Mouse (Mus musculus): ENCODE measurements around the gene Pax7.

Gene Pax7

GRCm38 (mm10) chr4:139833036-139833634 is at the start of gene Pax7:
TSS of gene Pax7 (minus strand) at chr4:139833528.
- DNase-seq (ENCODE audit: low spot score in 2 of 2) = no peak

GRCm38 (mm10) chr4:139881796-139882195 is 48.5 kb upstream of the Pax7 start:
- no peak for DNase-seq (ENCODE audit: low spot score in 2 of 2)

- no peak for DNase-seq (ENCODE audit: low spot score in 2 of 2)
These were observed 46.0 kb upstream of the Pax7 start for GRCm38 (mm10) chr4:139879324-139879723.

- no peak for DNase-seq (ENCODE audit: low spot score in 2 of 2)
These were observed 45.1 kb upstream of the Pax7 start for GRCm38 (mm10) chr4:139878443-139878842.

- peak in 1 of 2 experiments; percentile 19 for DNase-seq (ENCODE audit: low spot score in 2 of 2)
These were observed 43.9 kb upstream of the Pax7 start for GRCm38 (mm10) chr4:139877269-139877668.

- DNase-seq (ENCODE audit: low spot score in 2 of 2) = no peak
These were observed 39.3 kb upstream of the Pax7 start for GRCm38 (mm10) chr4:139872595-139872994.

GRCm38 (mm10) chr4:139871699-139872098 is 38.4 kb upstream of the Pax7 start:
- no peak for DNase-seq (ENCODE audit: low spot score in 2 of 2)

GRCm38 (mm10) chr4:139863218-139863617 is 29.9 kb upstream of the Pax7 start:
- DNase-seq (ENCODE audit: low spot score in 2 of 2) = no peak

GRCm38 (mm10) chr4:139858635-139859176 is 25.4 kb upstream of the Pax7 start:
- DNase-seq (ENCODE audit: low spot score in 2 of 2) = peak; percentile 73 to 92

GRCm38 (mm10) chr4:139852219-139853035 is 19.1 kb upstream of the Pax7 start:
- DNase-seq (ENCODE audit: low spot score in 2 of 2) = no peak

GRCm38 (mm10) chr4:139851387-139851786 is 18.1 kb upstream of the Pax7 start:
- no peak for DNase-seq (ENCODE audit: low spot score in 2 of 2)

- DNase-seq (ENCODE audit: low spot score in 2 of 2) = no peak
These were observed 17.3 kb upstream of the Pax7 start for GRCm38 (mm10) chr4:139850547-139851170.

GRCm38 (mm10) chr4:139843456-139843855 is 10.1 kb upstream of the Pax7 start:
- no peak for DNase-seq (ENCODE audit: low spot score in 2 of 2)

- no peak for DNase-seq (ENCODE audit: low spot score in 2 of 2)
These were observed 9.6 kb upstream of the Pax7 start for GRCm38 (mm10) chr4:139842919-139843318.

- no peak for DNase-seq (ENCODE audit: low spot score in 2 of 2)
These were observed 7.7 kb upstream of the Pax7 start for GRCm38 (mm10) chr4:139840939-139841500.

GRCm38 (mm10) chr4:139840442-139840841 is 7.1 kb upstream of the Pax7 start:
- no peak for DNase-seq (ENCODE audit: low spot score in 2 of 2)

GRCm38 (mm10) chr4:139836681-139837080 is 3.4 kb upstream of the Pax7 start:
- DNase-seq (ENCODE audit: low spot score in 2 of 2) = no peak

- no peak for DNase-seq (ENCODE audit: low spot score in 2 of 2)
These were observed 2.9 kb upstream of the Pax7 start for GRCm38 (mm10) chr4:139836196-139836595.

GRCm38 (mm10) chr4:139833817-139834401 is 581 bp upstream of the Pax7 start:
- DNase-seq (ENCODE audit: low spot score in 2 of 2) = no peak

GRCm38 (mm10) chr4:139832281-139833035 is 870 bp downstream of the Pax7 start:
- DNase-seq (ENCODE audit: low spot score in 2 of 2) = no peak

Data from spleen, postnatal 4 days (tissue).